Mouse (Mus musculus) cerebellum, postnatal 36 days (tissue): ENCODE data around the gene Krt25.

Experiments used
- DNase-seq, 2 experiments: peaks; one replicate each; pipeline ENCODE4 v3.0.0; 2021 to 2022; ENCODE audit warnings: mixed read lengths in 2 of 2

Krt25 gene

GRCm38 (mm10) chr11:99275624-99276023, 47.1 kb downstream of the Krt25 start:
- DNase-seq: no peak

- DNase-seq: no peak
Observed at GRCm38 (mm10) chr11:99272721-99273120, 50.0 kb downstream of the Krt25 start.

- no peak for DNase-seq
Observed at GRCm38 (mm10) chr11:99269192-99269591, 53.6 kb downstream of the Krt25 start.

GRCm38 (mm10) chr11:99265796-99266195, 57.0 kb downstream of the Krt25 start:
- DNase-seq: no peak
